Mouse (Mus musculus): ENCODE results near the gene Ermp1. TPM values are rescaled to one million over a fixed set of nuclear protein-coding genes. Genes with fewer than 3 reads are reported as not detected.

Gene Ermp1
- 16.9 and 17.7 TPM in 2 replicates for polyA plus RNA-seq (2016; fragmentation: Nextera tagmentation; extraction: Ambion mirVana)

DNA sequence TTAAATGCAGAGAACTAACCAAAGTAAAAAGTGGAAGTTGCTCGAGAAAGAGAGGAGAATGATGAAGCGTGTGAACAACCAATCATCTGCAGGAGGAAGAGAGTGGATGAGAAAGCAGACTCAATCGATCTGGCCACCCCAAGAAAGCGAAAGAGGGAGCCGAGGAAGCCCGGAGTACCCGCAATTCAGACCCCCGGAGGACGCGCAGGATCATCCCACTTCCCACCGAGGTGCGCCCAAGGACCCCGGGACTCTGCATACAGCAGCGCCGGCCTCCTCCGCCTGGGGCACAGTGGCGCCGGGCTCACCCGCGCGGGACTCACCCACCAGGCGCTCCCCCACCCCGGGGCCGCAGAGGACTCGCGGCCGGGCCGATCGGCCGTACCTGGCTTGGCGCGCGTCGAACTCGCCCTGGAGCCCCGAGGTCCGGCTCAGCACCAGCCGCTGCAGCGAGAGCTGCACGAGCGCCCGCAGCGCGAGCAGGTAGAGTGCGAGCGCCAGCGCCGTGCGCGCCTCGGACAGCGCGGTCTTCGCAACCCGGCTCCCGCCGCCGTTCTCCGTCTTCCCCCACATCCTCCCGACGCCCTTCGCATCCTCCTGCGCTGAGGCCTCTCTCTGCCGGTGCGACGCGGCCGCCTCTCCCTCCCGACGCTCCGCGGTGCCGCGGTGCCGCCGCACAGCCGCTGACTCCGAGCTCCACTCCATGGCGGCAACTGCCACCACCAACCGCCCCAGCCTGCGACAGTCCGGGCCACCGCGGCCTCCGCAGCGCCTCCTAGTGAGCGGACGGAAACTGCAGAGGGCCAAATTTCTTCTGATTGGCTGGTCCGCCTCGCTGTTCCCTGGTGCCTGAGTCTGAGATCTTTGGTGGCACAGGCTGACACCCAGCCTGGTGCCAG is at the start of gene Ermp1:
TSS of gene Ermp1 (minus strand) at position 765 of the 899 bp plus-strand sequence.
- peaks cover 23% of the 10 kb centered on the region for H3K36me3 ChIP-seq (replicated peaks)
- WGBS = under 1% methylated on average over 90 of the region's 90 CpGs
- no peaks in the 10 kb centered on the region for H3K27me3 ChIP-seq (replicated peaks; ENCODE audit: low read depth, poor library complexity, severe bottlenecking)
- peak within 1 kb of the TSS; percentile 90 for H3K4me3 ChIP-seq
- DNase-seq (ENCODE audit: low spot score) = peak; percentile 94
- H3K4me1 ChIP-seq = peaks cover 3% of the 10 kb centered on the region; the same call in 1 of the 2 replicates
- no peaks in the 10 kb centered on the region for H3K9me3 ChIP-seq
- peak within 1 kb of the TSS; percentile 93 for H3K27ac ChIP-seq (replicated peaks)

DNA sequence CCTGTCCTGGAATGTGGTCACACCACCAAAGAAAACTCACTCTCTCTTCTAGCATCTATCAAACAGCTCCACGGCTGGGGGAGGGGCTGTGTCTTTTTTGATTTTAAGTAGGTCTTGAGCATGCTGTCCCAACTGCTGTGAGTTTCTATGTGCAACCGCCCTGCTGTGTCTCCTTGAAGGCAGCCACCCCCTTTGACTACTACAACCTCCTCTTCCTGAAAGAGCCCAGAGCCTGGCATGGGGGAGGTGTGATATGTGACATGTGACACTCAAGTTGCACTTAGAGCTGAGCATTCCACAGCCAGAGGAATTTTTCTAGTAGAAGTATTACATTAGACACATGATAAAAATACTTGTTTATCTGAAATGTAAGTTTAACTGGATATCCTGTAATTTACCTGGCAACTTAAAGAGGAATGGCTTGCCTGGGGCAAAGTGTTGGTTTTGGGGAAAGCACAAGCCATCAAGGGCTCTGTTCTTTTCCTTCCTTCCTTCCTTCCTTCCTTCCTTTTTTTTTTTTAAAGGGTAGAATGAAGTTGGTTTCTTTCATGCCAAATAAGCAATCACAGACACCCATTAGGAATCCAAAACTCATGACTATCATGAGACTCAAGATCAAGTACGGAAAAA is 49.1 kb upstream of the Ermp1 start, which contains the start of gene Mlana:
TSS of gene Mlana (plus strand) at position 580 of the 630 bp plus-strand sequence.
- Histone ChIP-seq H3K4me1 (peaks cover 14% of the 10 kb centered on the region), H3K27ac (replicated peaks) (no peak within 1 kb of the TSS), H3K36me3 (replicated peaks) (no peaks in the 10 kb centered on the region), H3K9me3 (no peaks in the 10 kb centered on the region; the same call in 1 of the 2 replicates), H3K4me3 (no peak within 1 kb of the TSS), H3K27me3 (replicated peaks; ENCODE audit: low read depth, poor library complexity, severe bottlenecking) (no peaks in the 10 kb centered on the region)
- DNase-seq (ENCODE audit: low spot score) = no peak
- WGBS = 58% methylated on average over 3 of the region's 3 CpGs

DNA sequence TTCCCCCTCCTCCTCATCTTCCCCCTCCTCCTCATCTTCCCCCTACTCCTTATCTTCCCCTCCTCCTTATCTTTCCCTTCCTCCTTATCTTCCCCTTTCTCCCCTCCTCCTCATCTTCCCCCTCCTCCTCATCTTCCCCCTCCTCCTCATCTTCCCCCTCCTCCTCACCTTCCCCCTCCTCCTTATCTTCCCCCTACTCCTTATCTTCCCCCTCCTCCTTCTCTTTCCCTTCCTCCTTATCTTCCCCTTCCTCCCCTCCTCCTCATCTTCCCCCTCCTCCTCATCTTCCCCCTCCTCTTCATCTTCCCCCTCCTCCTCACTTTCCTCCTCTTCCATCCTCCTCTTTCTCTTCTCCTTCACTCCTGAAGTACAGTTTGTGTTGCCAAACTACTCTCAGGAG is 48.6 kb upstream of the Ermp1 start:
- no peak overlapping the region for H3K4me3 ChIP-seq
- no peaks in the 10 kb centered on the region for H3K27me3 ChIP-seq (replicated peaks; ENCODE audit: low read depth, poor library complexity, severe bottlenecking)
- no peak overlapping the region for H3K27ac ChIP-seq (replicated peaks)
- H3K36me3 ChIP-seq (replicated peaks) = no peaks in the 10 kb centered on the region
- H3K9me3 ChIP-seq = no peaks in the 10 kb centered on the region; the same call in 1 of the 2 replicates
- DNase-seq (ENCODE audit: low spot score) = no peak
- H3K4me1 ChIP-seq = peaks cover 14% of the 10 kb centered on the region

DNA sequence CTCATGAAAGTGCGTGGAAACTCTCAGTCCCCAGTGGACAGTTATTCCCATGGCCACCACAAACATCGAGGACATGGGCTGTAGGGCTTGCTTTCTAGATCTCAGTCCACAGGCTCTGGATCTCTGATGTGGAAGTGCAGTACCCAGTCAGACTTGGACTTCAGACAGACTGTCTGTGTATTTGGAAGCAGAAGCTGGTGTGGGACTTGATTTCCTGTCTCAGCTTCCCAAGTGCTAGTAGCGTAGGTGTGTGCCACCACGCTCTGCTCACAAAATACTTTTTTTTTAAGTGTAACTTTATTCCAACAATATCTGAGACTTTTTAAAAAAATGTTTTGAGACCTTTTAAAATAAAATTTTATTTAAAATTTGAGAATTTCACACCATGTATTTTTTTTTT is 48.1 kb upstream of the Ermp1 start:
- WGBS = 93% methylated on average over 4 of the region's 4 CpGs
- DNase-seq (ENCODE audit: low spot score) = no peak
- H3K4me3 ChIP-seq = no peak overlapping the region
- H3K9me3 ChIP-seq = no peaks in the 10 kb centered on the region; the same call in 1 of the 2 replicates
- H3K27me3 ChIP-seq (replicated peaks; ENCODE audit: low read depth, poor library complexity, severe bottlenecking) = no peaks in the 10 kb centered on the region
- H3K4me1 ChIP-seq = peaks cover 14% of the 10 kb centered on the region
- H3K27ac ChIP-seq (replicated peaks) = no peak overlapping the region
- no peaks in the 10 kb centered on the region for H3K36me3 ChIP-seq (replicated peaks)

DNA sequence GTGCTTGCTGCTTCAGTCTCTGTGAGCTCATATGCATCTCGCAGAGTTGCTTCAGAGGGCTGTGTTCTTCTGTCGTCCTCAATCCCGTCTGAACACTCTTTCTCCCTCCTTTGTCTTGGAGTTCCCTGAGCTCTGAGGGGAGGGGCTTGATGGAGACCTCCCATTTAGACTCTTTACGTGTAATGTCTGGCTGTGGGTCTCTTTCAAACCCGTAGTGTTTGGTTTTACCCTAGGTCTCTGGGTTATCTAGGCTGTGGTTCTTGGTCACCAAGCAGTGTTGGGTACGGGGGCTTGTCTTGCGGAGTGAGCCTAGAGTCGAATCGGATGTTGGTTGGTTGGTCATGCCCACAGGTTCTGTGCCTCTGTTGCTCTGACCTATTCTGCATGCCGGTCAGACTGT is 46.9 kb upstream of the Ermp1 start:
- DNase-seq (ENCODE audit: low spot score) = no peak
- Histone ChIP-seq H3K27ac (replicated peaks) (no peak overlapping the region), H3K36me3 (replicated peaks) (no peaks in the 10 kb centered on the region), H3K4me1 (peaks cover 12% of the 10 kb centered on the region), H3K9me3 (no peaks in the 10 kb centered on the region; the same call in 1 of the 2 replicates), H3K27me3 (replicated peaks; ENCODE audit: low read depth, poor library complexity, severe bottlenecking) (no peaks in the 10 kb centered on the region), H3K4me3 (no peak overlapping the region)
- 90% methylated on average over 10 of the region's 10 CpGs for WGBS

DNA sequence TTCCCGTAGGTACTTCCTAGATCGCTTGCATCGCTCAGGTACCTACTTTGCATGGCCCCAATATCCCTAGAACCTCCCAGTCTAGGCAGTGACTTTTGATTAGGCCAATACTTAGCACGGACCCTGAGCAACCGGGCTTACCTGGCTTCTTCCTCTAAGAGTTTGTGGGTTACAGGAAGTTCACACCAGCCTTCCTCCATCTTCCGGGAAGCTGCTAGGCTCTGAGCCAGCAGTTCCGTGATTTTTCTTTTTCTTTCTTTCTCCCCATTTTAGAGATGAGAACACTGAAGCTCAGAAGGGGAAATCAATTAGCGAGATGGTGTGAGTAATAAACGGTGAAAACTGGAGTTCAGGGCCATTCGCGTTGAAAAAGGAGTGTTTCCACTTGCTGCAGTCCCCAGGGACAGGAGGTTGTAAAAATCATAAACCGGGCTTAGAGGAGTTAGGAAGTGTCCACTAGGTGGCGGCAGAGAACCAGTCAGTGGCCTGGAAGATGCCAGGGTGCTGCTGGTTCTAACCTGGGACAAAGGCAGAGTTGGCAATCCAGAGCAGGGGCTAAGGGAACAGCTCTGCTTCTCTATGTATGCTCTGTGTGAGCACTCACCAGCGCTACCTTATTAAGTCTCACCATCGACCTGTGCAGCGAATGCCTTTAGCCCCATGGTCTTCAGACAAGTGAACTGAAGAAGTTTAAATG is 35.8 kb upstream of the Ermp1 start:
- no peak overlapping the region for H3K4me3 ChIP-seq
- H3K27me3 ChIP-seq (replicated peaks; ENCODE audit: low read depth, poor library complexity, severe bottlenecking) = no peaks in the 10 kb centered on the region
- no peak overlapping the region for H3K27ac ChIP-seq (replicated peaks)
- no peaks in the 10 kb centered on the region for H3K36me3 ChIP-seq (replicated peaks)
- no peaks in the 10 kb centered on the region for H3K4me1 ChIP-seq
- peaks cover 9% of the 10 kb centered on the region; the same call in 1 of the 2 replicates for H3K9me3 ChIP-seq
- 53% methylated on average over 16 of the region's 16 CpGs for WGBS
- peak; percentile 78 for DNase-seq (ENCODE audit: low spot score)

DNA sequence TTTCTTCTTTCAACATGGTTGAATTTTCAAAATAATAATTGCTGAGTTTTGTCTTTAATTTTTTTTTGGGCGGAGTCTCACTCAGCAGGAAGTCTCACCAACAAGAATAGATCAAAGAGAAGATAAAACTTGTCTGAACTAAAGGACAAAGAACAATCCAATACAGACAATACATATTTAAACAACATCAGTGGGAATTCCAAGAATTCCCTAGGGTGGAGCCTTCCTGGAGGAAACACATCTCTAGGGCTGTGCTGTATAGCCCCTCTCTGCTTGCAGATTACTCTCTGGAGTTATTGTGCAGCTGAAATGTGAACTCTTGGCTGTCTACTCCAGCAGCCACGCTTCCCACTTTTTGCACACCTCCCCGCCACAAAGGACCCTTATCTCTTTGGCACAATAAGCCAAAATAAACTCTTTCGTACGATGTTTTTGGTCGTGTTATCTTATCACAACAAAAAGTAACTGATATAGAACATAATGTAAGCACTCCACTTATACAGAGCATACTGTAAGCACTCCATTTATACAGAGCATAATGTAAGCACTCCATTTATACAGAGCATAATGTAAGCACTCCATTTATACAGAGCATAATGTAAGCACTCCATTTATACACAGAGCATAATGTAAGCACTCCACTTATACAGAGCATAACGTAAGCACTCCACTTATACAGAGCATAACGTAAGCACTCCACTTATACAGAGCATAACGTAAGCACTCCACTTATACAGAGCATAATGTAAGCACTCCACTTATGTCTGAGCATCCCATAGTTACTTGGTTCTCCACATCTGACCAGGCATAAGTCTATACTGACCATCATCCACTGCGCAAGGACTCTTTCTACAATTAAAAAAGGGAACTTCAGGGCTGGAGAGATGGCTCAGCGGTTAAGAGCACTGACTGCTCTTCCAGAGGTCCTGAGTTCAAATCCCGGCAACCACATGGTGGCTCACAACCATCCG is 32.3 kb upstream of the Ermp1 start:
- 89% methylated on average over 13 of the region's 13 CpGs for WGBS
- no peaks in the 10 kb centered on the region for H3K27me3 ChIP-seq (replicated peaks; ENCODE audit: low read depth, poor library complexity, severe bottlenecking)
- no peak overlapping the region for H3K27ac ChIP-seq (replicated peaks)
- DNase-seq (ENCODE audit: low spot score) = no peak
- H3K9me3 ChIP-seq = peaks cover 9% of the 10 kb centered on the region; the same call in 1 of the 2 replicates
- H3K4me3 ChIP-seq = no peak overlapping the region
- no peaks in the 10 kb centered on the region for H3K36me3 ChIP-seq (replicated peaks)
- H3K4me1 ChIP-seq = peaks cover 3% of the 10 kb centered on the region; the same call in 1 of the 2 replicates

DNA sequence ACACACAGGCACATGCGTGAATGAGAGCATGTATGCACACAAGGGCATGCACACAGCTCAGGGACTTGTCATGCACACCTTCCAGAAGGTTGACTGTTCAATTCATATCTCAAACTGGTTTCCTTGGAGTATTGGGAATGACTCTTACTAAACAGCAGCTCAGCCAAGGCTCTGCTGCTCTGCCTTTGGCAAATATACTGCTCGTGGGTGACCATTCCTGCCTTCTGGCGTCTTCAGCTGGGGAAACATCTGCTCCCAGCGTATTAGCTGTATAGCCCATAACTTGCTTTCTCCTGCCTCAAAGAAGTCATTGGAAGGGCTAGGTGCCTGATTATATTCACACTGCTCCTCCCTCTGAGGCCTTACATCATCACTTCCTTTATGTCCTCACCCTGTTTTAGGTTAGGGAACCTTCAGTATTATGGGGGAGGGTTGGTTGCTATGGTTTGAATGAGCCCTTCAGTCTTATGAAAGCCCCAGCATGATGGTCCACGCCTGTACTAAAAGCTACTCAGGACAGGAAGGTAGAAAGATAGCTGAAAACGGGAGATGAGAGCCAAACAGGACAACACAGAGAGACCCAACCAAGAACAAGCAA is 30.1 kb upstream of the Ermp1 start:
- H3K27ac ChIP-seq (replicated peaks) = no peak overlapping the region
- no peaks in the 10 kb centered on the region for H3K9me3 ChIP-seq
- no peaks in the 10 kb centered on the region for H3K27me3 ChIP-seq (replicated peaks; ENCODE audit: low read depth, poor library complexity, severe bottlenecking)
- H3K36me3 ChIP-seq (replicated peaks) = no peaks in the 10 kb centered on the region
- peaks cover 6% of the 10 kb centered on the region; the same call in 1 of the 2 replicates for H3K4me1 ChIP-seq
- 88% methylated on average over 6 of the region's 6 CpGs for WGBS
- H3K4me3 ChIP-seq = no peak overlapping the region
- DNase-seq (ENCODE audit: low spot score) = no peak

DNA sequence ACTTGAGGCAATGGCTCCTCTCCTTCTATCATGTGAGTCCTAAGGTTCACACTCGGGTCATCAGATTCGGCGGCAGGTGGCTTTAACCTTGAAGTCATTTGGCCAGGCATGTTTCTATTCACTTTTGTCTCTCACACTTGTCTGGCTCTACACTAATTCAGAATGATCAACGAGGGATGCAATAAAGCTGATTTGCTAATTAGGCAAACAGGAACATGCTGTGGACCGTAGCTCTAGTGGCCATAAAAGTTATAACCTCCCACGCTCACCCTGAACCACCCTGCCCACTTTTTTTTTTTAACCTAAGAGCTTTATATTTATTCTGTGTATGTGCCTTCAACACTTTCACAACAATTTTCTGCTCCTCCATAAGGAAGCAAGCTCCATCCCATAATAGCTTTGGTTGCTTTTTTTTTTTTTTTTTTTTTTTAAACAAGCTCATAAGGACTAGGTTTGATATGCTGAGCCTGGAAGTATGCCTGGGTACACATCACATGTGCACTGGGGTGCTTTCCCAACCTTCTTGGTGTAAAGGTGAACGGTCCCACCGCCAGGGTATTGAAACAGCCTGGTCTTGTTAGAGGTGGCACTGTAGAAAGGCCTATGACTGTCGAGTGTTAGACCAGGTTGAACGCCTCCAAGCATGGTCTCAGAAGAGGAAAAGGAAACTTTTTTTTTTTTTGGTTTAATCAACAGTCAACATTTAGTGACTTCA is 28.4 kb upstream of the Ermp1 start:
- Histone ChIP-seq H3K4me1 (peaks cover 6% of the 10 kb centered on the region; the same call in 1 of the 2 replicates), H3K9me3 (no peaks in the 10 kb centered on the region), H3K36me3 (replicated peaks) (no peaks in the 10 kb centered on the region), H3K27me3 (replicated peaks; ENCODE audit: low read depth, poor library complexity, severe bottlenecking) (no peaks in the 10 kb centered on the region), H3K4me3 (no peak overlapping the region), H3K27ac (replicated peaks) (no peak overlapping the region)
- DNase-seq (ENCODE audit: low spot score) = no peak
- 88% methylated on average over 10 of the region's 10 CpGs for WGBS

DNA sequence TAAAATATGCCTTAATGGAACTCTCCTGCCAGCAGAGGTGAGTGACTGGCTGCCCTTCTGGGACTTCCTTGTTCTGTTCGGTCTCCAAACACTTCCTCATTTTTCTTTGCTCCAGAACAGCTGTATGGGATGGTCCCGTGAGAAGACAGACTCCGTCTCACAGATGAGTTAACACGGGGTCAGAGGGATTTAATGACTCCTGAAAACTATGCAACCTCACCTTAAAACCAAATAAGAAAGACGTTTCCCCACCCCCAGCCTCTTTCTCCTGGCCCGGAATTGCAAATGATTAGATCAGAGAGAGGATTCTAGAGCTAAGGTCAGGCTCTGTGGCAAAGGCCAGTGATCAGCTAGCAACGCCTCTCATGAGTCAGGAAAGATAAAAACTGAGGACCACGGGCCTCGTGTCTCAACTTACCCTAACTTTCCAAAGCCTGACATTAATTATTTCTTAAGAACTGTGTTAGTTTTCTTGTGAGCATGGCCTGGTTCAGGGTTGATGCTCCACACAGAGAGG is 27.4 kb upstream of the Ermp1 start:
- Histone ChIP-seq H3K4me1 (peaks cover 6% of the 10 kb centered on the region; the same call in 1 of the 2 replicates), H3K27ac (replicated peaks) (no peak overlapping the region), H3K36me3 (replicated peaks) (no peaks in the 10 kb centered on the region), H3K4me3 (no peak overlapping the region), H3K27me3 (replicated peaks; ENCODE audit: low read depth, poor library complexity, severe bottlenecking) (no peaks in the 10 kb centered on the region), H3K9me3 (no peaks in the 10 kb centered on the region)
- 64% methylated on average over 9 of the region's 9 CpGs for WGBS
- no peak for DNase-seq (ENCODE audit: low spot score)
